Mouse (Mus musculus): ENCODE results near the gene Asic4. TPM values are rescaled to one million over a fixed set of nuclear protein-coding genes. Genes with fewer than 3 reads are reported as not detected.

Gene Asic4
- polyA plus RNA-seq, 1 experiment from 2014 or later = 0.29 TPM

DNA sequence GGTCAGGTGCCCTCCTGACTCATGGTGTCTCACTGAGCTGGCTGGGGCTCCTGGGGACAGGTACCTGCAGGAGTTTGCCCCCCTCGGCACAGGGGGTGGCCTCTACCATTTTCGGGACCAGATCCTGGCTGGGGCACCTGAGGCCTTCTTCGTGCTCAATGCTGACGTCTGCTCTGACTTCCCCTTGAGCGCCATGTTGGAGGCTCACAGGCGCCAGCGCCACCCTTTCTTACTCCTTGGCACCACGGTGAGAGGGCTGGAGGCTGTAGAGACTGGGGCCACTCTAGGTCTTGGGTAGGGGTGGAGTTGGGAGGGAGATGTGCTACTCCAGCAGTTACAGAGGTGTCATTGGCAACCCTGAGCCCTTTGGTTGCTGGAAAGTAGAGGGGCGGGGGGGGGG is 11.5 kb upstream of the Asic4 start:
- no peak overlapping the region for H3K9ac ChIP-seq (replicated peaks; ENCODE audit: low read length)
- no peak for DNase-seq (ENCODE audit: low spot score)
- H3K9me3 ChIP-seq (replicated peaks; ENCODE audit: control insufficient read depth, low read length) = no peaks in the 10 kb centered on the region
- no peak overlapping the region for H3K4me3 ChIP-seq (ENCODE audit: low read depth, low read length)
- no peak overlapping the region for H3K4me2 ChIP-seq (ENCODE audit: low read depth, low read length)
- WGBS = 83% methylated on average over 8 of the region's 9 CpGs
- no peaks in the 10 kb centered on the region for H3K36me3 ChIP-seq (replicated peaks; ENCODE audit: control insufficient read depth, insufficient read depth, low read depth, low read length)
- ATAC-seq (replicated peaks; ENCODE audit: insufficient number of reproducible peaks, low FRiP score, low TSS enrichment, low read depth) = no peak
- H3K4me1 ChIP-seq (ENCODE audit: control insufficient read depth, insufficient read depth, low read length) = peaks cover 11% of the 10 kb centered on the region
- H3K27ac ChIP-seq (replicated peaks; ENCODE audit: low read depth, low read length) = no peak overlapping the region
- H3K27me3 ChIP-seq (ENCODE audit: control insufficient read depth, insufficient read depth, low read length) = no peaks in the 10 kb centered on the region

DNA sequence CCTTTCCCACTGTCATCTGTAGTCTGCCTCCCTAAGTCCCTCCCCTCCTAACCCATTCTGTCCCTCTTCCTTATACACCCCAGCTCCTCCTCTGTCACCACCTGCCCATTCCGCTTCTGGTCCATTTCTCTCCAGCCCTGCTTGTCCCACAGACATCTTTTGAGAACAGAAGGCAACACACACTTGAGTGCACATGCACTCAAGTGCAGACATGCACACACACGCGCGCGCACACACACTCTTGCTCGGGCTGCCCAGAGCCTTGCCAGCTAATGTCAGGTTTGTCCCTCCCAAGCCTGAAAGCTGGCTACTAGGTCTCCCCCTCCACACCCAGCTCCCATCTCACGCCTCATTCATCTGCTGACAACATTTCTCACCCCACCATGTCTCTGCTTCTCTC is 9.6 kb upstream of the Asic4 start:
- Histone ChIP-seq H3K9ac (replicated peaks; ENCODE audit: low read length) (no peak overlapping the region), H3K4me3 (ENCODE audit: low read depth, low read length) (no peak overlapping the region), H3K27me3 (ENCODE audit: control insufficient read depth, insufficient read depth, low read length) (no peaks in the 10 kb centered on the region), H3K27ac (replicated peaks; ENCODE audit: low read depth, low read length) (no peak overlapping the region), H3K4me2 (ENCODE audit: low read depth, low read length) (no peak overlapping the region), H3K36me3 (replicated peaks; ENCODE audit: control insufficient read depth, insufficient read depth, low read depth, low read length) (no peaks in the 10 kb centered on the region), H3K9me3 (replicated peaks; ENCODE audit: control insufficient read depth, low read length) (no peaks in the 10 kb centered on the region), H3K4me1 (ENCODE audit: control insufficient read depth, insufficient read depth, low read length) (peaks cover 15% of the 10 kb centered on the region)
- 96% methylated on average over 7 of the region's 7 CpGs for WGBS
- DNase-seq (ENCODE audit: low spot score) (no peak), ATAC-seq (replicated peaks; ENCODE audit: insufficient number of reproducible peaks, low FRiP score, low TSS enrichment, low read depth) (no peak)

DNA sequence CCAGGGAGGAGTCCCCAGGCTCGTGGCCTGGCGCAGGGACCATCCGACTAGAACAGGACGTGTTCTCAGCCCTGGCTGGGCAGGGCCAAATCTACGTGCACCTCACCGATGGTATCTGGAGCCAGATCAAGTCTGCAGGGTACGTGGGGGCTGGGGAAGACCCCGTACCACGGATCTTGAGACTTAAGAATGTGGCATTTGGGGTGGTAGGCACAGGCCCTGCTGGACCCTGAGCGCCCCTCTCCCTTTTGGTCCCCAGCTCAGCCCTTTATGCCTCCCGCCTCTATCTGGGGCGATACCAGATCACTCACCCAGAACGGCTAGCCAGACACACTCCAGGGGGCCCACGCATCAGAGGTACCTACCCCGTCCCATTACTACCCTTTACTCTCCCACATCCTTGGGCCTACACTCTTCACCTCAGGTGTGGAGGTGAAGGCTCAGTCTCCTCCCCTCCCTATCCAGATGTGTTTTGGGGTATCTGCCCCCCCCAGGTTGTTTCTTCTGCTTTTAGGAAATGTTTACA is 8.7 kb upstream of the Asic4 start:
- H3K4me1 ChIP-seq (ENCODE audit: control insufficient read depth, insufficient read depth, low read length) = peaks cover 15% of the 10 kb centered on the region

DNA sequence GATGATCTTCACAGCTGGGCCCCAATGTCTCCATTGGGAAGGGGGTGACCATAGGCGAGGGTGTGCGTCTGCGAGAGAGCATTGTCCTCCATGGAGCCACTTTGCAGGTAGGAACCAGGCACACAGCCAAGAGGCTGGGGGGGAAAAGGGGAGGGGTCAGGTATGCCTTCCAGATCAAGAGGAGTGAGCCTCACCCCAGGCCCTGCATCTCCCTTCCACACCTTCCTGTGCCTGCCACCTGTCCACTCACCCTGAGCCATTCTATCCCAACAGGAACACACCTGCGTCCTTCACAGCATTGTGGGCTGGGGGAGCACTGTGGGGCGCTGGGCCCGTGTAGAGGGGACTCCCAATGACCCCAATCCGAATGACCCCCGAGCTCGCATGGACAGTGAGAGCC is 8.1 kb upstream of the Asic4 start:
- H3K27me3 ChIP-seq (ENCODE audit: control insufficient read depth, insufficient read depth, low read length) = no peaks in the 10 kb centered on the region
- WGBS = 82% methylated on average over 9 of the region's 9 CpGs
- H3K4me1 ChIP-seq (ENCODE audit: control insufficient read depth, insufficient read depth, low read length) = peaks cover 14% of the 10 kb centered on the region
- ATAC-seq (replicated peaks; ENCODE audit: insufficient number of reproducible peaks, low FRiP score, low TSS enrichment, low read depth) (no peak), DNase-seq (ENCODE audit: low spot score) (no peak)
- H3K9ac ChIP-seq (replicated peaks; ENCODE audit: low read length) = no peak overlapping the region
- H3K36me3 ChIP-seq (replicated peaks; ENCODE audit: control insufficient read depth, insufficient read depth, low read depth, low read length) = no peaks in the 10 kb centered on the region
- H3K27ac ChIP-seq (replicated peaks; ENCODE audit: low read depth, low read length) = no peak overlapping the region
- H3K4me3 ChIP-seq (ENCODE audit: low read depth, low read length) = no peak overlapping the region
- no peak overlapping the region for H3K4me2 ChIP-seq (ENCODE audit: low read depth, low read length)
- no peaks in the 10 kb centered on the region for H3K9me3 ChIP-seq (replicated peaks; ENCODE audit: control insufficient read depth, low read length)

More for the DNA sequence above, 8.7 kb upstream of the Asic4 start:
- no peak overlapping the region for H3K27ac ChIP-seq (replicated peaks; ENCODE audit: low read depth, low read length)
- WGBS = 83% methylated on average over 15 of the region's 15 CpGs
- DNase-seq (ENCODE audit: low spot score) = no peak
- H3K9ac ChIP-seq (replicated peaks; ENCODE audit: low read length) = no peak overlapping the region
- H3K27me3 ChIP-seq (ENCODE audit: control insufficient read depth, insufficient read depth, low read length) = no peaks in the 10 kb centered on the region
- no peak overlapping the region for H3K4me2 ChIP-seq (ENCODE audit: low read depth, low read length)
- H3K36me3 ChIP-seq (replicated peaks; ENCODE audit: control insufficient read depth, insufficient read depth, low read depth, low read length) = no peaks in the 10 kb centered on the region
- H3K4me3 ChIP-seq (ENCODE audit: low read depth, low read length) = no peak overlapping the region
- no peaks in the 10 kb centered on the region for H3K9me3 ChIP-seq (replicated peaks; ENCODE audit: control insufficient read depth, low read length)
- ATAC-seq (replicated peaks; ENCODE audit: insufficient number of reproducible peaks, low FRiP score, low TSS enrichment, low read depth) = no peak

DNA sequence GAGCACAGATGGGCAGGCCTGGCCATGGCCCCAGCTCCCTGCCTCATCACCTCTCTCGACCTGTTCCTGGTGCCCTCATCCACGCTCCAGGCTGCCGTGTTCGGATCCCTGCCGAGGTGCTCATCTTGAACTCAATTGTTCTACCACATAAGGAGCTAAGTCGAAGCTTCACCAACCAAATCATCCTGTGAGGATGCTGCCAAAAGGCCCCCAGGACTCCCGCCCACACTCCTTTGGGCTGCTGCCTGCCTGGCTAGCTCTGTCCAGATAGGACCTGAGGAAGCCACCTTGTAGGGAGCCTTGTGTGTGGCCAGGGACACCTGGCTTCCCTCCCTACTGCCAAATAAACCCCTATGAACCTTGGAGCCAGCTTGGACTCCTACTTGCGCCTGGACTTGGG is 7.4 kb upstream of the Asic4 start:
- Histone ChIP-seq H3K9me3 (replicated peaks; ENCODE audit: control insufficient read depth, low read length) (no peaks in the 10 kb centered on the region), H3K4me2 (ENCODE audit: low read depth, low read length) (no peak overlapping the region), H3K36me3 (replicated peaks; ENCODE audit: control insufficient read depth, insufficient read depth, low read depth, low read length) (no peaks in the 10 kb centered on the region), H3K4me3 (ENCODE audit: low read depth, low read length) (no peak overlapping the region), H3K27ac (replicated peaks; ENCODE audit: low read depth, low read length) (no peak overlapping the region), H3K4me1 (ENCODE audit: control insufficient read depth, insufficient read depth, low read length) (peaks cover 18% of the 10 kb centered on the region), H3K9ac (replicated peaks; ENCODE audit: low read length) (no peak overlapping the region), H3K27me3 (ENCODE audit: control insufficient read depth, insufficient read depth, low read length) (no peaks in the 10 kb centered on the region)
- no peak for DNase-seq (ENCODE audit: low spot score)
- 42% methylated on average over 8 of the region's 8 CpGs for WGBS
- no peak for ATAC-seq (replicated peaks; ENCODE audit: insufficient number of reproducible peaks, low FRiP score, low TSS enrichment, low read depth)

DNA sequence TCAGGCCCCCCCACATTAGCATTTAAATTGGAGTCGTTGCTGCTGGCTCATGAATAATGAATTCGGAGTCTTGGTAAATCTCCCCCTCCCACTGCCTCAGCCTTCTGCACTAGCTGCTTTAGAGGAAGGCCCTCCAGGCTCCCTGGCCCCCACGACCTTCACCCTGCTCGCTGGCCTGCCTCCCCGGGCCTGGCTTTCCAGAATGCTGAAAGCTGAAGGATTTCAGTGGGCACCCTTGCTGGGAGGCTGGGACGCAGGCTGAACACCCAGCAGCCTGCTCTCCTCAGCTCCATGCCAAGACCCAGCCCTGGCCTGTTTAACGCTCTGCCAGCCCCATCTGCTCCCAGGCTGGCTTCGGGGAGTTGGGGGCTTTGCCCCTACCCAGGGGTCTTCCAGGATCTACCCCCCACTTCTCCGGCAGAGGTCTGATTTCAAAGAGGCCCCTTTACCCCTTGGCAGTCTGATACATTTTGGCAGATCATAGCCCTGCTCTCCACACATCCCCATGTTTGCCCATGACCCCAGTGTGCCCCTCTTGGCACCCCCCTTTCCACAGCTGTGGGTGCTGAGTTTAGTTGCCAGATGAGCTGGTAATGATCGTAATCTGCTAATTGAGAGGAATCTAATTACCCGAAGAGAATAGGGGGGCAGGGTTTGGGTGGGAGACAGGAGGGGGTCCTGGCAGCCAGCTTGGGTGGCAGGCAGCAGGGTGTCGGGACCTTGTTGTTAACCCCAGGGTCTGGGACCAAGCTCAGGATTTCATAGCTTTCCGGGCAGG is 6.8 kb upstream of the Asic4 start:
- H3K27me3 ChIP-seq (ENCODE audit: control insufficient read depth, insufficient read depth, low read length) = 0 out of 2 replicates have a peak, but pooled peaks cover 2% of the 10 kb centered on the region
- WGBS = 14% methylated on average over 13 of the region's 13 CpGs
- H3K27ac ChIP-seq (replicated peaks; ENCODE audit: low read depth, low read length) = 0 out of 2 replicates have a peak overlapping the region, but pooled peaks have one; percentile 13
- H3K9me3 ChIP-seq (replicated peaks; ENCODE audit: control insufficient read depth, low read length) = no peaks in the 10 kb centered on the region
- H3K9ac ChIP-seq (replicated peaks; ENCODE audit: low read length) = no peak overlapping the region; the same call in 1 of the 2 replicates
- ATAC-seq (replicated peaks; ENCODE audit: insufficient number of reproducible peaks, low FRiP score, low TSS enrichment, low read depth) (no peak), DNase-seq (ENCODE audit: low spot score) (no peak)
- H3K36me3 ChIP-seq (replicated peaks; ENCODE audit: control insufficient read depth, insufficient read depth, low read depth, low read length) = no peaks in the 10 kb centered on the region
- peaks cover 20% of the 10 kb centered on the region for H3K4me1 ChIP-seq (ENCODE audit: control insufficient read depth, insufficient read depth, low read length)
- H3K4me2 ChIP-seq (ENCODE audit: low read depth, low read length) = no peak overlapping the region
- no peak overlapping the region for H3K4me3 ChIP-seq (ENCODE audit: low read depth, low read length)

DNA sequence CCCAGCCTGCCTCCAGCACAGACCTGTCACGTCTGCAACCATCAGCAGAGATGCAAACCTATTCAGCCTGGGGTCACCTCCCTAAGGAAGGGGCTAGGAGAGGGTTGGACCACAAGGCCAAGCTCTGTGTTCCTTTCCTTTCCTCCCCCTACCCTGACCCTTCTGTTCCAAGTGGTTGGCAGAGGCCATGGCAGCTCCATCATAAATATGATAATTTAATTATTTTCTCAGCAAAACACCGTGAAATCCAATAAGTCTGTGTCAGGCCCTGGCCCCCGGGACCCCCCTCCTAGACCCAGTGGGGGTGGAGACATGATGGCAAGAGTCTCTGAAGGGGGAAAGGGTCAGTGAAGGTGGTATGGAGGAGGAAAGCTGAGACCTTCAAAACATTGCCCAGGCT is 6.0 kb upstream of the Asic4 start:
- DNase-seq (ENCODE audit: low spot score) (no peak), ATAC-seq (replicated peaks; ENCODE audit: insufficient number of reproducible peaks, low FRiP score, low TSS enrichment, low read depth) (no peak)
- Histone ChIP-seq H3K4me2 (ENCODE audit: low read depth, low read length) (no peak overlapping the region; the same call in 1 of the 2 replicates), H3K4me3 (ENCODE audit: low read depth, low read length) (no peak overlapping the region), H3K27ac (replicated peaks; ENCODE audit: low read depth, low read length) (0 out of 2 replicates have a peak overlapping the region, but pooled peaks have one; percentile 13), H3K9ac (replicated peaks; ENCODE audit: low read length) (no peak overlapping the region), H3K36me3 (replicated peaks; ENCODE audit: control insufficient read depth, insufficient read depth, low read depth, low read length) (no peaks in the 10 kb centered on the region), H3K4me1 (ENCODE audit: control insufficient read depth, insufficient read depth, low read length) (peaks cover 25% of the 10 kb centered on the region), H3K27me3 (ENCODE audit: control insufficient read depth, insufficient read depth, low read length) (peaks cover 6% of the 10 kb centered on the region), H3K9me3 (replicated peaks; ENCODE audit: control insufficient read depth, low read length) (no peaks in the 10 kb centered on the region)
- 15% methylated on average over 3 of the region's 3 CpGs for WGBS

DNA sequence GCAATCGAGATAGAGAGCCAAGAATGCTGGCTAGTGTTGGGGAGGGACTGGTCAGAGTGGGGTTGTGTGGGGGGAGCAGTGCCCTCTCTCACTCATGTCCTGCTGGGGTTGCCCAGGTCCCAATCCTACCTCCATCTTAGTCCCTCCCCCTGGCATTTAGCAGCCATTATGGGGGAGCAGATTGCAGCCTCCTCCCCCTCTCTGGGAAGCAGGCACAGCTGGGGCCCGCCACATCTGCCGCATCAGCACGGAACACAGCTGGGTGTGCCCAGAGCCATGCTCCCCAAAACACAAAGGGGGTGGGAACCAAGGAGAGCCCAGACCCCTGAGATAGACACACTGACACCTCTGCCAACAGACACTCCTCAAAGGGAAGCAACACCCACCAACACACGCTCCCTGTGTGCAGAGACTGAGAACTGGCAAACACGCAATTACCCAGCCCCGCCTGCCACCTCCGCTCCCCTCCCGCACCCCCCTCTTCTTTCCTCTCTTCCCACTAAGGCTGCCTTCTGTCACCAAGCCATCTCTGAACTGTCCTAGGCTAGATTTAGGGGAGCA is 5.0 kb upstream of the Asic4 start:
- H3K36me3 ChIP-seq (replicated peaks; ENCODE audit: control insufficient read depth, insufficient read depth, low read depth, low read length) = no peaks in the 10 kb centered on the region
- H3K27ac ChIP-seq (replicated peaks; ENCODE audit: low read depth, low read length) = no peak overlapping the region
- DNase-seq (ENCODE audit: low spot score) (no peak), ATAC-seq (replicated peaks; ENCODE audit: insufficient number of reproducible peaks, low FRiP score, low TSS enrichment, low read depth) (no peak)
- no peak overlapping the region for H3K4me2 ChIP-seq (ENCODE audit: low read depth, low read length)
- peaks cover 35% of the 10 kb centered on the region for H3K4me1 ChIP-seq (ENCODE audit: control insufficient read depth, insufficient read depth, low read length)
- H3K9me3 ChIP-seq (replicated peaks; ENCODE audit: control insufficient read depth, low read length) = no peaks in the 10 kb centered on the region
- no peak overlapping the region for H3K4me3 ChIP-seq (ENCODE audit: low read depth, low read length)
- 20% methylated on average over 9 of the region's 9 CpGs for WGBS
- H3K27me3 ChIP-seq (ENCODE audit: control insufficient read depth, insufficient read depth, low read length) = peaks cover 12% of the 10 kb centered on the region
- H3K9ac ChIP-seq (replicated peaks; ENCODE audit: low read length) = no peak overlapping the region
